Mouse (Mus musculus): Measurements from ENCODE around the gene Tmem243. TPM values are rescaled to one million over a fixed set of nuclear protein-coding genes. Genes with fewer than 3 reads are reported as not detected.
"Not testable (repeated sequence)": the region's sequence is repeated elsewhere in the genome, so short reads cannot be mapped to it uniquely, and the experiment has no call there.

Gene Tmem243
- polyA plus RNA-seq, 2 experiments = 4.2 to 10.6 TPM

DNA sequence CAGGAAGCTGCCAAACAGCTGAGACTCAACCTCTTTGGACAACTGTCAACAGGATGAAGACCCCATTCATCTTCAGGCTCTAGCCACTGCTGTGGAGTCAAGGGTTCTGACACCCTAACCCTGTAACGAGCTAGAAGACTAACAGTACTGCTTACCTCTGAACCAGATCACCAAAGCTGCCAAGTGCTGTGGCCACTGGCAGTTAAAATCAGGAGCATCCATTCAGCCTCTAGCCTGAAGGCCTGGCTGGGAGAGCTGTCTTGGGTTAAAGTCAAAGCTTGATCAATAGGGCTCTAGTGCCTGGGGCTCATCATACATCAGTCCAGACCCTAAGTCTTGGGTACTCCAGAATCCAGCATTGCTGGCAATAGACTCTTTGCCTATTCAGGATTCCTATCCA lies 56.9 kb downstream of the Tmem243 start:
- no peak overlapping the region for H3K4me3 ChIP-seq (ENCODE audit: insufficient read depth in 1 of 2, low read depth in 2 of 2, low read length in 2 of 2)
- no peak overlapping the region for H3K27ac ChIP-seq
- TF ChIP-seq EP300 (IDR thresholded peaks at IDR 0.05; ENCODE audit: low read depth) = no peak
- TF ChIP-seq CTCF (IDR thresholded peaks at IDR 0.05; ENCODE audit: low read depth) = no peak
- H3K27me3 ChIP-seq (ENCODE audit: control insufficient read depth, insufficient read depth, low read length) = no peaks in the 10 kb centered on the region
- no peak for DNase-seq (ENCODE audit: low read depth in 3 of 3, low spot score in 3 of 3)
- H3K9me3 ChIP-seq (ENCODE audit: control insufficient read depth, low read length) = no peaks in the 10 kb centered on the region
- peaks cover 2 to 4% of the 10 kb centered on the region in 2 experiments for H3K4me1 ChIP-seq (replicated peaks; ENCODE audit: control insufficient read depth in 2 of 2, insufficient read depth in 2 of 2, low read length in 1 of 2)
- no peak overlapping the region for H3K9ac ChIP-seq (replicated peaks)
- H3K36me3 ChIP-seq (replicated peaks; ENCODE audit: control insufficient read depth, insufficient read depth, low read depth) = no peaks in the 10 kb centered on the region
- 65% methylated on average over 1 of the region's 1 CpGs for WGBS (ENCODE audit: insufficient replicate concordance)
- ATAC-seq (ENCODE audit: insufficient read depth) = no peak
- H3K4me2 ChIP-seq (ENCODE audit: low read depth) = no peak overlapping the region

- Histone ChIP-seq H3K36me3 (replicated peaks; ENCODE audit: control insufficient read depth, insufficient read depth, low read depth) (no peaks in the 10 kb centered on the region), H3K27ac (peak overlapping the region; percentile 68), H3K27me3 (ENCODE audit: control insufficient read depth, insufficient read depth, low read length) (no peaks in the 10 kb centered on the region), H3K4me3 (ENCODE audit: insufficient read depth in 1 of 2, low read depth in 2 of 2, low read length in 2 of 2) (peak overlapping the region; percentile 89 to 94), H3K9ac (replicated peaks) (peak overlapping the region; percentile 92), H3K4me2 (ENCODE audit: low read depth) (peak overlapping the region; percentile 62), H3K9me3 (ENCODE audit: control insufficient read depth, low read length) (no peaks in the 10 kb centered on the region), H3K4me1 (replicated peaks; ENCODE audit: control insufficient read depth in 2 of 2, insufficient read depth in 2 of 2, low read length in 1 of 2) (peaks cover 5 to 7% of the 10 kb centered on the region in 2 experiments)
- DNase-seq (ENCODE audit: low read depth in 3 of 3, low spot score in 3 of 3) (no peak), ATAC-seq (ENCODE audit: insufficient read depth) (peak; percentile 53)
- under 1% methylated on average over 43 of the region's 55 CpGs for WGBS (ENCODE audit: insufficient replicate concordance)
- TF ChIP-seq EP300 (IDR thresholded peaks at IDR 0.05; ENCODE audit: low read depth) = no peak
- TF ChIP-seq CTCF (IDR thresholded peaks at IDR 0.05; ENCODE audit: low read depth) = no peak
Measured at GRCm38 (mm10) chr5:9160831-9161455, 60.5 kb downstream of the Tmem243 start.

DNA sequence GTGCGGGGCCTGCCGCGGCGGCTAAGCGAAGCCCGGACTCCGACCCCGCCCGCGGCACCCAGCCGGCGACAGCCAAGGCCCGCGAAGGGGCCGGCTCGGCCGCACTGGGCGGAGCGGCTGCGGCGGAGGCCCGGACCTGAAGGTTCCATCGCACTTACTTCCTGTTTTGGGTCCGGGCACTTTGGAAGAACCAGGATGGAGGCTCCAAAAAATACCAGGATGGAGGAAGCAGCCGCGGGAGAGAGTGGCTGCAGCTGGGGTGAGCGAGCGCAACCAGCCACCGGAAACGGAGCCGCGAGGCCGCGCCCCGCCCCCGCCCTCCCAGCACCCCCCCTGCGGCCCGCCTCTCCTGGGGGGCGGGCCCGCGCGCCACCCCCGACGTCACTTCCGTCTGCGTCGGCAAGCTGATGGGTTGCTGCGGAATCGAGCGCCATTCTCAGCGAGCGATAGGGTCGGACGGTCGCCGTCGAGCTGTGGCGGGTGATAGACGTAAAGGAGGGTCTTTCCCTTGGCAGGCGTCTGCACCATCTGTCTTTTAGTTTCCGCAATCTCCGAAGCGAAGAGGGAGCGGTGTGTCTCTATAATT lies 61.1 kb downstream of the Tmem243 start, which contains the start of gene Dmtf1:
TSS of gene Dmtf1 (minus strand) at position 321 of the 586 bp plus-strand sequence.
- Histone ChIP-seq H3K4me3 (ENCODE audit: insufficient read depth in 1 of 2, low read depth in 2 of 2, low read length in 2 of 2) (peak within 1 kb of the TSS; percentile 89 to 94), H3K27me3 (ENCODE audit: control insufficient read depth, insufficient read depth, low read length) (no peaks in the 10 kb centered on the region), H3K4me2 (ENCODE audit: low read depth) (peak within 1 kb of the TSS; percentile 85), H3K9me3 (ENCODE audit: control insufficient read depth, low read length) (no peaks in the 10 kb centered on the region), H3K27ac (peak within 1 kb of the TSS; percentile 68), H3K9ac (replicated peaks) (peak within 1 kb of the TSS; percentile 92), H3K4me1 (replicated peaks; ENCODE audit: control insufficient read depth in 2 of 2, insufficient read depth in 2 of 2, low read length in 1 of 2) (peaks cover 5 to 7% of the 10 kb centered on the region in 2 experiments), H3K36me3 (replicated peaks; ENCODE audit: control insufficient read depth, insufficient read depth, low read depth) (no peaks in the 10 kb centered on the region)
- no peak for TF ChIP-seq EP300 (IDR thresholded peaks at IDR 0.05; ENCODE audit: low read depth)
- no peak for TF ChIP-seq CTCF (IDR thresholded peaks at IDR 0.05; ENCODE audit: low read depth)
- peak; percentile 96 for ATAC-seq (ENCODE audit: insufficient read depth)
- DNase-seq (ENCODE audit: low read depth in 3 of 3, low spot score in 3 of 3) = peak; percentile 74 to 78 (median 77)
- under 1% methylated on average over 57 of the region's 64 CpGs for WGBS (ENCODE audit: insufficient replicate concordance)

GRCm38 (mm10) chr5:9162088-9162487 lies 61.6 kb downstream of the Tmem243 start:
- no peak for ATAC-seq (ENCODE audit: insufficient read depth)
- Histone ChIP-seq H3K4me2 (ENCODE audit: low read depth) (peak overlapping the region; percentile 85), H3K4me3 (ENCODE audit: insufficient read depth in 1 of 2, low read depth in 2 of 2, low read length in 2 of 2) (peak overlapping the region; percentile 69 to 94), H3K9me3 (ENCODE audit: control insufficient read depth, low read length) (no peaks in the 10 kb centered on the region), H3K27ac (peak overlapping the region; percentile 0; the same call in 1 of the 2 replicates), H3K27me3 (ENCODE audit: control insufficient read depth, insufficient read depth, low read length) (no peaks in the 10 kb centered on the region), H3K36me3 (replicated peaks; ENCODE audit: control insufficient read depth, insufficient read depth, low read depth) (no peaks in the 10 kb centered on the region), H3K4me1 (replicated peaks; ENCODE audit: control insufficient read depth in 2 of 2, insufficient read depth in 2 of 2, low read length in 1 of 2) (peaks cover 5 to 7% of the 10 kb centered on the region in 2 experiments), H3K9ac (replicated peaks) (peak overlapping the region; percentile 57)
- no peak for DNase-seq (ENCODE audit: low read depth in 3 of 3, low spot score in 3 of 3)
- WGBS (ENCODE audit: insufficient replicate concordance) = 5% methylated on average over 7 of the region's 7 CpGs
- no peak for TF ChIP-seq CTCF (IDR thresholded peaks at IDR 0.05; ENCODE audit: low read depth)
- TF ChIP-seq EP300 (IDR thresholded peaks at IDR 0.05; ENCODE audit: low read depth) = no peak

GRCm38 (mm10) chr5:9163411-9163810 lies 62.9 kb downstream of the Tmem243 start:
- no peaks in the 10 kb centered on the region for H3K36me3 ChIP-seq (replicated peaks; ENCODE audit: control insufficient read depth, insufficient read depth, low read depth)
- no peak for ATAC-seq (ENCODE audit: insufficient read depth)

DNA sequence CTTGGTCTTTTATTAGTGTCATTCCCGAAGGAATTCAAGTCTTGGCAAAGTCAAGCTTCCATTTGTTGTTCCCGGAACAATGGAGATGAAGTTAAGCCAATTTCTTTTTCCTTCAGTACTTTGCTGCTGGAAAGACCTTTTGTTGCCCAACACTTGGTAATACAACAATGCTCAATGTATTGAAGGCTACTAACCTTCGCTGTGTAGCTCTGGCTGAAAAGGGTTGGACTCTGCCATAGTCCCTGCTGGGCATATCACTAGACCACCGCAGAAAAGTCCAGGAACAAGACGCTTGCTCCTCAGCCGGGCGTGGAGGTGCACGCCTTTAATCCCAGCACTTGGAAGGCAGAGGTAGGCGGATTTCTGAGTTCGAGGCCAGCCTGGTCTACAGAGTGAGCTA lies 64.7 kb downstream of the Tmem243 start:
- not testable (repeated sequence) for H3K9me3 ChIP-seq (ENCODE audit: control insufficient read depth, low read length); H3K27me3 ChIP-seq (ENCODE audit: control insufficient read depth, insufficient read depth, low read length); H3K4me3 ChIP-seq (ENCODE audit: insufficient read depth in 1 of 2, low read depth in 2 of 2, low read length in 2 of 2); DNase-seq (ENCODE audit: low read depth in 3 of 3, low spot score in 3 of 3); H3K36me3 ChIP-seq (replicated peaks; ENCODE audit: control insufficient read depth, insufficient read depth, low read depth); ATAC-seq (ENCODE audit: insufficient read depth); H3K9ac ChIP-seq (replicated peaks); H3K27ac ChIP-seq; H3K4me2 ChIP-seq (ENCODE audit: low read depth); H3K4me1 ChIP-seq (replicated peaks; ENCODE audit: control insufficient read depth in 2 of 2, insufficient read depth in 2 of 2, low read length in 1 of 2)
- 81% methylated on average over 10 of the region's 10 CpGs for WGBS (ENCODE audit: insufficient replicate concordance)

More at GRCm38 (mm10) chr5:9163411-9163810, 62.9 kb downstream of the Tmem243 start:
- WGBS (ENCODE audit: insufficient replicate concordance) = 72% methylated on average over 3 of the region's 3 CpGs
- no peak for DNase-seq (ENCODE audit: low read depth in 3 of 3, low spot score in 3 of 3)
- Histone ChIP-seq H3K27me3 (ENCODE audit: control insufficient read depth, insufficient read depth, low read length) (no peaks in the 10 kb centered on the region), H3K4me3 (ENCODE audit: insufficient read depth in 1 of 2, low read depth in 2 of 2, low read length in 2 of 2) (no peak overlapping the region), H3K27ac (no peak overlapping the region), H3K9me3 (ENCODE audit: control insufficient read depth, low read length) (no peaks in the 10 kb centered on the region), H3K4me1 (replicated peaks; ENCODE audit: control insufficient read depth in 2 of 2, insufficient read depth in 2 of 2, low read length in 1 of 2) (peaks cover 5 to 7% of the 10 kb centered on the region in 2 experiments), H3K9ac (replicated peaks) (no peak overlapping the region), H3K4me2 (ENCODE audit: low read depth) (no peak overlapping the region)
- TF ChIP-seq EP300 (IDR thresholded peaks at IDR 0.05; ENCODE audit: low read depth) (no peak), CTCF (IDR thresholded peaks at IDR 0.05; ENCODE audit: low read depth) (no peak)

Data from liver, embryonic 14.5 days (tissue).